Mouse (Mus musculus) left cerebral cortex, adult 8-10 months (tissue): ENCODE results near the gene Msh5. TPM values are rescaled to one million over a fixed set of nuclear protein-coding genes. Genes with fewer than 3 reads are reported as not detected.

Experiments
- DNase-seq, 2 experiments: peaks; one replicate each; pipeline ENCODE4 v3.0.0; 2022; ENCODE audit warnings: low spot score in 2 of 2
- total RNA-seq, 4 experiments: library from RNA; stranded (reverse); gene quantifications; 2 replicates each; pipeline ENCODE4 v1.2.4; 2022

Gene Msh5
- total RNA-seq, 4 experiments from 2014 or later: 0.34 to 1.2 (median 0.78) TPM; not detected in 1

GRCm38 (mm10) chr17:35070556-35071229, 24.1 kb upstream of the Msh5 start:
- no peak for DNase-seq

- DNase-seq: no peak
These were observed 21.8 kb upstream of the Msh5 start for GRCm38 (mm10) chr17:35068213-35068914.

DNA sequence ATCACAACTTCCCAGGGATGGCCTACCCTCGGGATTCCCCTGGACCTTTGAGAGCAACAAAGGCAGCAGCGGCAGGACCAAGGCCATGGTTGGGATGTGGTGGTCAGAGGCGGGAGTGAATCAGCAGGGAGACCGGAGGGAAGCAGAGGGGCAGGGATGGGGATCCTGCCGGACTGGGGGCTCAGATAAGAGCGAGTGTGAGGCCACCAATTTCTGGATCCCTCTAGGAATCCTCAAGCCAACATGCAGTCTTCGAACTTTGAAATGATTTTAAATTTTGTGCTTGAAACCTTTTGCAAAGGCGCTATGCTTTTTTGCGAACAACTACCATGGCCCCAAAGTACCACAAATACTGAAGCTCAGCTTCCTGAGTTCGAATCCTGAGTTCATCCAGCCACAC, 19.5 kb upstream of the Msh5 start, which contains the start of gene Mpig6b:
TSS of gene Mpig6b (minus strand) at position 101 of the 400 bp plus-strand sequence.
- no peak for DNase-seq

DNA sequence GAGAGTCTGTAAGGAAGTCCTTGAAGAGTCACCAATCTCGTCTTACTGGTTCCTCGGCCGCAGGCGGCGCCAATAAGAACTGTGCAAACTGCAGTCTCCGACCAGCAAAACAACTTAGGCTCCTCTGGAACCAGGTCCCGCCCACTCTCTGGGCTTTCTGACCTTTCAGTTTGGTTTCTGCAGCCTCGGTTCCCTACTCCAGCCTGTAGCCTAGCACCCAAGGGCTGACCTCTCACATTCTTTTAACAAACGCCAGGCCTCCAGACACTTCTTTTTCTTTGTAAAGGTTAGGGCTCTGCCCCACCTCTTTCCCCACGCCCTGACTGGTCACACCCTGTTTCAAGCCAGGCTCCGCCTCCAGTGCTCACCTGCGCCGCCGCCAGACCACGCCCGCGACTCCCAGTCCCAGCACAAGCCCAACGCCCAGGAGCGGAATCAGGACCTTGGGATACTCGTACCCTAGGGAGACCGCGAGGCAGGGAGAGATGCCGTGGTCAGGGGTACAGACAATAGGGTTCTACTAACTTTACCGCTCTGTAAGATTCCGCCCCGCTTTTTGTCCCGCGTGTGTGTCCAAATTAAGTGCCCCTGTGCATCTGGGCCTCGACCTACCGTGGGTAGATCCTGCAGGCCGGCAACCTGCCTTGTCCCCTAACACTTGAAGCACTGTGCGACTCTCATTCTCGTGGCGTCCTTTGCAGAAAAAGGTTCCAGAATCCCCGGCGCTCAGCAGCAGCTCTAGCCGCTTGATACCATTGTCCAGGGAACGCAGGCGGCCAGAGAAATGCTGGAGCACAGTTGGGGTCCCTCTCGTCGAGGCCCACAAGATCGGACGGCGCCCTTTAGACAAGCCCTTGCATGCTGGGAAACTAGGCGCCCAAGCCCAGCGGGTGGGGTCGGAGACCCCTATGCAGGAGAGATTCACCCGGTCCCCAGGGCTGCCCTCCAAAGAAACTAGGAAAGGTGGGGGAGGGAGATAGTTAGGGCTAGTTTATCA, 18.7 kb upstream of the Msh5 start, which contains the start of gene Ly6g6c:
TSS of gene Ly6g6c (plus strand) at position 438 of the 997 bp plus-strand sequence.
- DNase-seq: no peak

- no peak for DNase-seq
These were observed 17.9 kb upstream of the Msh5 start for GRCm38 (mm10) chr17:35064378-35064877.

- no peak for DNase-seq
These were observed 16.9 kb upstream of the Msh5 start for GRCm38 (mm10) chr17:35063466-35063865.

DNA sequence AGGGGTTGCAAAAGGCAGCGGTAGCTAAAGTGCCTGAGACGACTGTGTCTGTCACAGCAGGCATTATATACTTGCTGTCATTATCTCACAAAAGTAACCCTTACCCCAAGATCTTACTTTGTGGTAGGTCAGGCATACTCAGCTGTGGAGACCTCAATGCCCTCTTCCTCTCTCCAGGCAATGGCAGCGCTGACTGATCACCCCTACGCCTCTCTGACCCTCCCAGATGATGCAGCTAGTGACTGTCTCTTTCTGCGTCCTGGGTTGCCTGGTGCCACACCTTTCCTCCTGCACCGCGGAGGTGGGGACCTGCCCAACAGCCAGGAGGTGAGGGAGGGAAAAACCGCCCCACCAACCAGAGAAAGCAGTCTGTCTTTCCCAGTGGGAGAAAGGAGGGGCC, 14.8 kb upstream of the Msh5 start:
- no peak for DNase-seq

GRCm38 (mm10) chr17:35060737-35061297, 14.3 kb upstream of the Msh5 start:
- DNase-seq: no peak

GRCm38 (mm10) chr17:35060071-35060470, 13.5 kb upstream of the Msh5 start:
- DNase-seq: no peak

DNA sequence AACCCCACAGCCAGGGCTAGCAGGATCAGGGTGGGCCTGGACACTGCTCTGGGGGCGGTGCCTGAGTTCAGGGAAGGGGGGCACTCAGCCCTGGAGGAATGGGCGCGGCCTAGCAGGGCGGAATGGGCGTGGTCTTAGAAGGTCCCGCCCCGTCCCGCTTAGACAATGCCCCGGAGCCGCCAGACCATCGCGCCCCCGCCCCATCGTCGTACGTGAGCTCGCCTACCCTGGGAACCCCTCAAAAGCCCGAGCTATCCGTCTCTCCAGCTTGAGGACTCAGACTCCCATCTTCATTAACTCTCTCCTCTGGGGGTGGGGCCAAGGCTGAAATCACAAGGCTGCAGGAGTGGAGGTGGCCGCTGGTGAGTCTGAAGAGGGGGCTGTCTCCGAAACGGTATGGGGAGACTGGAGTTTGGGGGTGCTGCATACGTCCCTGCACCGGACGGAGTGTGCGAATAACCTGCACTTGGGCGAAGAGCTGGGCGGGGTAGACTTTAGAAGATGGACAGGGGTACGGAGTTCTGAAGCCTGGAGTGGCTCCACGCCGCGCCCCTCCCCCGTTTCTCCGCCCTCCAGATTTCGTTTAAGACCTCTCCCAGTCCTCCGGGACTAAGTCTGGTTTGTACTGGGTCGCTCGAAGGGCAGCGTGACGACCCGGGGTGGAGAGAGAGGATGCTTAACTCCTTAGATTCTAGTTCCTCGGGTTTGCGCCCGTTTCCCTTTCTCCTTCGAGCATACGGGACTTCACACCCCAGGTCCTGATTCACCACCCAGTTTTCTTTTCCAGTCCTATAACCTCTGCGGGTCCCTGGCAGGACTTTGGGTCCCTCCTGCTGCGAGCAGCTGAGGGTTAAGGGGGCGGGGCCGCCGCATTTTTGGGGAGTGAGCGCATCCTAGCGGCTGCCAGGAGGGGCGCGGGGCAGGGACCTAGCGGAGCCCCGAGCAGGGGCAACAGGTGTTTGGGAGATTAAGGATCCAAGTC, 12.7 kb upstream of the Msh5 start, which contains the start of gene Ddah2:
TSS of gene Ddah2 (plus strand) at position 125 of the 982 bp plus-strand sequence.
- peak; percentile 45 to 51 for DNase-seq

DNA sequence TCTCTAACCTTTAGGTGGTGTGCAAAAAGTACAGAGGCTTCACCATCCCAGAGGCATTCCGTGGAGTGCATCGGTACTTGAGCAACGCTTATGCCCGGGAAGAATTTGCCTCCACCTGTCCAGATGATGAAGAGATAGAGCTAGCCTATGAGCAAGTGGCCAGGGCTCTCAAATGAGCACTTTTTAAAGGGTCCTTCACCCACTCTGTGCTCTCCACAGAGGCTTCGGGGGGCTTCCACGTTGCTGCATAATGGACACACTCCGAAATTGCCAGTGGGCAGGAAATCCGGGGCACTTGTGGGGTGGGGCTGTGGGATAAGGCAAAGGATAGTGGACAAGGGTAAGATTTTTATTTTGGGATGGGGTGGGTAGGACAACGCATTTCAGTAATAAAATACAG, 11.8 kb upstream of the Msh5 start:
- DNase-seq: no peak

- no peak for DNase-seq
These were observed 10.5 kb upstream of the Msh5 start for GRCm38 (mm10) chr17:35057090-35057489.

DNA sequence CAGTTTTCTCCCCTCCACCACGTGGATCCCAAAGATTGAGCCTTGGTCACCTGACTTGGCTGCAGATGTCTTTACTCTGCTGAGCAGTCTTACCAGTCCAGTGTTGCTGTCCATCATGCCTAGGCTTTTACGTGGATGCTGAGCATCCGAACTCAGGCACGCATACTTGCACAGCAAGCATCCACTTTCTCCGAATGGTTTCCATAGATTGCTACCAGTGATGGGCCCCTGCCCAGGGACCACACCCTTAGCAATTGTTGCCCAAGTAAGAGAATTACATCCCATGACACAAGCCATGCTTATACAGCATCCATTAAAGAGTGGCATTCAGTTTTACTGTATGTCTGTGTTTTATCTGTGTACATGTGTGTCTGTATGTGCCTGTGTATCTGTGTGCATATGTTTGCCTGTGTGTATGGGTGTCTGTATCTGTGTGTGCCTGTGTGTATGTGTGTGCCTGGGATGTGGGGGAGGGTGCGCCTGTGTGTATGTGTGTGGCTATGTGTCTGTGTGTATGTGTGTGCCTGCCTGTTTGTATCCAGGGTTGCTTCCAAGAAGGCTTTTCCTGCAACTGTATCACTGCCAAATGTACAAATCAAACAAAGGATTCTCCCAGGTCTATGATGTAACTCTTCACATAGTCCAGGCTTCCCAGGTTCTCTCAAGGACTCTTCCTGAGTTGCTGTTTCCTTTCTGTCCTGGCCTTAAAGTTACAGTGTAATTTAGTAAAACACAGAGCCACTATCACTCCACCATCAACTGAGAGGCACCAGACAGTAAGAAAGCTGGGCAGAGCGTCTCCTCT, 9.3 kb upstream of the Msh5 start:
- no peak for DNase-seq

GRCm38 (mm10) chr17:35052271-35052798, 5.8 kb upstream of the Msh5 start:
- DNase-seq: no peak

- no peak for DNase-seq
These were observed 4.9 kb upstream of the Msh5 start for GRCm38 (mm10) chr17:35051156-35052086.

GRCm38 (mm10) chr17:35050126-35050750, 3.7 kb upstream of the Msh5 start:
- no peak for DNase-seq

GRCm38 (mm10) chr17:35049561-35050016, 3.0 kb upstream of the Msh5 start, which contains the start of gene Clic1:
Gene Clic1 (plus strand): TSS chr17:35049966.
- DNase-seq: no peak
